Mouse (Mus musculus) neural tube, embryonic 14.5 days (tissue): ENCODE results near the gene Scgb2b20. TPM values are rescaled to one million over a fixed set of nuclear protein-coding genes. Genes with fewer than 3 reads are reported as not detected.
"Not testable (repeated sequence)": the region's sequence is repeated elsewhere in the genome, so short reads cannot be mapped to it uniquely, and the experiment has no call there.

ENCODE experiments used
- ATAC-seq: fragments of 200-750 bp; cut with Nextera tagmentation; 2 replicates; pipeline ENCODE4 v1.8.0; 2017; ENCODE audit warnings: low read depth, mild to moderate bottlenecking, moderate TSS enrichment, moderate library complexity
- H3K27ac ChIP-seq: fragments of 300-500 bp; sonication (generic); 2 replicates; pipeline ENCODE4 v1.5.1; 2014; ENCODE audit warnings: low read depth, mild to moderate bottlenecking, control low read depth, low read length, moderate library complexity, mixed read lengths
- H3K27me3 ChIP-seq: fragments of 300-500 bp; sonication (generic); 2 replicates; pipeline ENCODE4 v1.6.1; 2014; ENCODE audit warnings: low read length; ENCODE audit not compliant: control insufficient read depth, insufficient read depth
- H3K36me3 ChIP-seq: fragments of 300-500 bp; sonication (generic); 2 replicates; pipeline ENCODE4 v1.6.1; 2014; ENCODE audit warnings: low read length, mixed read lengths; ENCODE audit not compliant: control insufficient read depth, insufficient read depth
- H3K4me1 ChIP-seq: fragments of 300-500 bp; sonication (generic); 2 replicates; pipeline ENCODE4 v1.6.1; 2014; ENCODE audit warnings: low read length; ENCODE audit not compliant: control insufficient read depth, insufficient read depth
- H3K4me2 ChIP-seq: fragments of 300-500 bp; sonication (generic); 2 replicates; pipeline ENCODE4 v1.6.1; 2014; ENCODE audit warnings: mild to moderate bottlenecking, low read depth, low read length, control low read depth
- H3K4me3 ChIP-seq: fragments of 300-500 bp; sonication (generic); 2 replicates; pipeline ENCODE4 v1.5.1; 2014; ENCODE audit warnings: low read depth, low read length, control low read depth, mixed read lengths
- H3K9ac ChIP-seq: fragments of 300-500 bp; sonication (generic); replicated peaks from 2 replicates; pipeline ENCODE4 v1.6.1; 2014; ENCODE audit warnings: low read depth, mild to moderate bottlenecking, control low read depth, low read length, mixed read lengths
- H3K9me3 ChIP-seq: fragments of 300-500 bp; sonication (generic); 2 replicates; pipeline ENCODE4 v1.6.1; 2016; ENCODE audit warnings: low read length; ENCODE audit not compliant: control insufficient read depth
- WGBS: fragments of 180-500 bp; shearing (Covaris S2); extraction: QIAGEN DNeasy Blood & Tissue Kit; methylation state at CpG from one replicate; pipeline ENCODE4 v1.1.7; 2014; 5-methylcytosine and 5-hydroxymethylcytosine counted together
- polyA plus RNA-seq: library from polyadenylated mRNA; unstranded; fragments of >200 nt; fragmentation: Nextera tagmentation; extraction: Ambion mirVana; gene quantifications from 2 replicates; pipeline ENCODE4 v1.2.1, GENCODE M21; 2014

The Scgb2b20 gene
- polyA plus RNA-seq, result not detected in 2 replicates

DNA sequence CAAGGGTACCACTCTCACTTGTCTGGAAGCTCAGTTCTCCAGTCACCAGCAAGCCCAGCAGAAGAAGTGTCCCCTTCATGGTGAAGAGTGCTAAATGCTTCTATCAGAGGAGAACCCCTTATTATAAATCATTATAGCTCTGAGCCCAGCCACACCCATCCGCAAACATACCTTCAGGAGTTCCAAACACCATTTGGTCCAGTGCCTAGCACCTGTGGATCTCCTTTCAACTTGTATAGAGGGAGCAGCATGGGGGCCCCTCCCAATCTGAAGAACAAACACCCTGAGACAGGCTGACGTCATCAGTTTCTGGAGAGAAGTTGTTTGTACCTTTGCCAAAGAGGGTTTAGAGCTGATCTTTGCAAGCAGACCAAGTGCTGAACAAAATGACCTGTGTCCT, at the start of gene Scgb2b20:
Scgb2b20 (minus strand) TSS at position 101 of the 400 bp plus-strand sequence.
- H3K9me3 ChIP-seq, H3K4me3 ChIP-seq, H3K4me1 ChIP-seq, H3K9ac ChIP-seq, H3K4me2 ChIP-seq, H3K27me3 ChIP-seq, ATAC-seq, H3K27ac ChIP-seq, H3K36me3 ChIP-seq: not testable (repeated sequence)
- WGBS, result 87% methylated on average over 2 of the region's 2 CpGs

DNA sequence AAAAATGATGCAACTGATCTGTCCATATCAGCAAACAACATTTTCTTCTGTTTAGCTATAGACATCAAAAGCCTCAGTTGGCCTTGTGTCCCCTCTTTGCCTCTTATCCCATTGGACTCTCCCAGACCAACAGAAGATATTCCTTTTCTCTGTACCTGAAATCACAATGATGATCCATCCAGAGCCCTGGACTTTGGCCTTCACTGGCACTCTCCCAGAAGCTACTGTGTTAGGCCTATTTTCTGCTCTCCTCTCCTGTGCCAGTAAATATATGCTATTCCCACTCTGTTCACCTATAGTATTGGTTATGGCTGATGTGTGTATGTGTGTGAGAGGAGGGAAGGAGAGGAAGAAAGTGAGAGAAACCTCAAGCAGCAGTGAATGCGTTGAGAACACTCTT, 43.6 kb upstream of the Scgb2b20 start:
- H3K9ac ChIP-seq, H3K4me2 ChIP-seq, H3K27me3 ChIP-seq, H3K4me3 ChIP-seq, H3K4me1 ChIP-seq, ATAC-seq, H3K9me3 ChIP-seq, H3K27ac ChIP-seq, H3K36me3 ChIP-seq: not testable (repeated sequence)
- whole genome bisulfite sequencing, result 46% methylated on average over 1 of the region's 1 CpGs

DNA sequence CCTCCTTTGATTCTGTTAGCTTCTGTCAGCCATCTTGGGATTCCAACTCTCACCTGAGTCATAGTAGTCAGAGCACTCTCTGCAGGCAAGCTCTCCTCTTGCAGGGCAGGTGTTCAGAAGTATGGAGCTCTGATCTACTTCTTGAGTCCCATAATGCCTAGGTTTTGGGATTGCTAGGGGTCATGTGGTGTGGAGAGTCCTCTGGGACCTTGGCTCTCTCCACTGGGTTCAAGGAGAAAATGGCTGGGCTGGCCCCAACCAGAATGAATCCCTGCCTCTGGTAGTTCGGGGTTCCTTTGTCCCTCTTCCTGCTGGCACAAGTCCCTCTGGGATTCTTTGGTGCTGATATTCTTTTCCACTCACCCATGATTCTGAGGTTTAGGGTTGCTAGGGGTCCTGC, 35.5 kb upstream of the Scgb2b20 start:
- H3K4me3 ChIP-seq, result no peak overlapping the region
- ATAC-seq, result no peak
- H3K9ac ChIP-seq, result no peak overlapping the region
- H3K9me3 ChIP-seq, result 0 out of 2 replicates have a peak, but pooled peaks cover 3% of the 10 kb centered on the region
- no peaks in the 10 kb centered on the region for H3K27me3 ChIP-seq
- no peaks in the 10 kb centered on the region for H3K4me1 ChIP-seq
- no peak overlapping the region for H3K27ac ChIP-seq
- 96% methylated on average over 1 of the region's 1 CpGs for WGBS
- no peak overlapping the region for H3K4me2 ChIP-seq
- H3K36me3 ChIP-seq, result no peaks in the 10 kb centered on the region

DNA sequence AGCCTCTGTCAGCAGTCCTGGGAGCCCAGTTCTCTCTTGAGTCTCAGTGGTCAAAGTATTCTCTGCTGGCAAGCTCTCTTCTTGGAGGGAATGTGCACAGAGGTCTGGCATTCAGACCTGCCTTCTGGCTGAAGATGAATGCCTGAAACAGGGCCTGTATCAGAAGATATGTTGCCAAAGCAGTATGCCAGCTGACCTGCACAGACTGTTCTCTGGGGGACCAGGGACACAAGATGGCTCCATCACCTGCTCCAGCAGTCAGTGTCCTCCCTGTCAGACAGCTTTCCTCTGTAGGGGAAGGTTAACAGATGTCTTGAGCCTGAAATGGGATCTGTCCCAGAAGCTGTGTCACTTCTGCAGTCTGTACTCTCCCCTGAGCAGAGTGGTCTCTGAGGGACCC, 33.6 kb upstream of the Scgb2b20 start:
- H3K27ac ChIP-seq, H3K4me2 ChIP-seq, ATAC-seq, H3K9ac ChIP-seq, H3K4me3 ChIP-seq, H3K27me3 ChIP-seq, H3K9me3 ChIP-seq, H3K4me1 ChIP-seq, H3K36me3 ChIP-seq: not testable (repeated sequence)

DNA sequence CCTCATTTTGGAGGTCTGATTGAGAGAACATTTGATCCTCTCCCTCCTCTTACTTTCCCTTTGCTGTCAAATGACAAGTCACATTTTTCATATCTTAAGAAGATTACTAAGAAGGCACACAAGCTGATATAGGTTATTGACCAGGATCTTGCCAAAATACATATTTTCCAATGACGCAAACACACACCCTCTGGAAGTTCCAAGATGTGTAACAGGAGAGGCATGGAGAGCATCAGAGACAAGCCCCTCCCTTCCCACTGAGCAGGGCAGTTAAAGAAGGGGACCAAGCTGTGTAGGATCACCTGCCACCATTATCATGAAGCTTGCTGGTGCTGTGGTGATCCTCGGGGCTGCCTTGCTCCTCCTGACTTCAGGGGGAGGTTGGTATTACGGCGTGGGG, 6.8 kb upstream of the Scgb2b20 start, which contains the start of gene Scgb1b20:
Scgb1b20 (plus strand) TSS at position 301 of the 400 bp plus-strand sequence.
- not testable (repeated sequence) for H3K27ac ChIP-seq, H3K4me2 ChIP-seq, ATAC-seq, H3K9me3 ChIP-seq, H3K9ac ChIP-seq, H3K4me3 ChIP-seq, H3K36me3 ChIP-seq, H3K4me1 ChIP-seq, H3K27me3 ChIP-seq
- 79% methylated on average over 4 of the region's 4 CpGs for WGBS

Other genes starting within 250 kb of the Scgb2b20 start
- not detected in 2 replicates for gene Scgb2b18, start 192.5 kb downstream of the Scgb2b20 start, polyA plus RNA-seq
- not detected in 2 replicates for gene Scgb1b18, start 180.8 kb downstream of the Scgb2b20 start, polyA plus RNA-seq
- not detected in 2 replicates for gene Scgb2b19, start 86.0 kb downstream of the Scgb2b20 start, polyA plus RNA-seq
- not detected in 2 replicates for gene Scgb1b19, start 79.0 kb downstream of the Scgb2b20 start, polyA plus RNA-seq
- gene Scgb1b20, start 6.9 kb upstream of the Scgb2b20 start, polyA plus RNA-seq, result not detected in 2 replicates
- not detected in 2 replicates for gene Scgb2b21, start 154.1 kb upstream of the Scgb2b20 start, polyA plus RNA-seq